Mouse (Mus musculus): ENCODE measurements at regions not wholly inside any gene's neighbourhood (a gene's known extent, or its start where the extent isn't known, plus 50 kb on each side); places are given as distances from the start of the nearest gene placed in this dataset.

- no peak for ATAC-seq
- WGBS: 79% methylated on average over 3 of the region's 3 CpGs
- peaks cover 14% of the 10 kb centered on the region for H3K4me1 ChIP-seq
- H3K27me3 ChIP-seq: peaks cover 17% of the 10 kb centered on the region
- no peak overlapping the region for H3K9ac ChIP-seq
- H3K4me3 ChIP-seq: no peak overlapping the region
- H3K27ac ChIP-seq: no peak overlapping the region
- no peaks in the 10 kb centered on the region for H3K9me3 ChIP-seq (replicated peaks)
- H3K4me2 ChIP-seq: no peak overlapping the region
- no peaks in the 10 kb centered on the region for H3K36me3 ChIP-seq (ENCODE audit: poor library complexity, severe bottlenecking)
Observed at GRCm38 (mm10) chr2:166324954-166325353, 169.5 kb upstream of the Sulf2 start.

DNA sequence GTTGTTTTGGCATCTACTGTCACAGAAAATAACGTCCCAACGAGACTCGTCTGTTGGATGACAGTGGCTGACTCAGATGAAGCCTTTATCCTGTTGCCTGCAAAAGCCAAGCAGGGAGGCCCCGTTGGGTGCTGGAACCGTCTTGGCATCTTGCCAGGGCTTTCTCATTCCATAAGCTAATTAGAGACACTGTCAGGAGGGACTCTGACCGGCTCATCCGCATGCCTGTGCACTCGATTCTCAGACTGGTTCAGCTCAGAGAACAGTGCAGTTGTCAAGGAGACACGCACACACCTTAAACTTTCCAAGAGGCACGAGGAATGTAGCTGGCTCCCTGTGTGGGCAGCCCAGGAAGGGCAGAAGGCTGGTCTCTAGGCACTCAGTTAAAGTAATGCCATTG is 169.0 kb upstream of the Sulf2 start:
- H3K4me2 ChIP-seq: no peak overlapping the region
- no peak overlapping the region for H3K4me3 ChIP-seq
- peaks cover 14% of the 10 kb centered on the region for H3K4me1 ChIP-seq
- ATAC-seq: no peak
- H3K27ac ChIP-seq: no peak overlapping the region
- no peaks in the 10 kb centered on the region for H3K36me3 ChIP-seq (ENCODE audit: poor library complexity, severe bottlenecking)
- H3K9ac ChIP-seq: no peak overlapping the region
- H3K9me3 ChIP-seq (replicated peaks): no peaks in the 10 kb centered on the region
- H3K27me3 ChIP-seq: peaks cover 17% of the 10 kb centered on the region
- 19% methylated on average over 10 of the region's 10 CpGs for WGBS

GRCm38 (mm10) chr2:166322668-166323043 is 167.2 kb upstream of the Sulf2 start:
- Histone ChIP-seq H3K9ac (no peak overlapping the region), H3K9me3 (replicated peaks) (no peaks in the 10 kb centered on the region), H3K4me2 (no peak overlapping the region), H3K4me3 (no peak overlapping the region), H3K36me3 (ENCODE audit: poor library complexity, severe bottlenecking) (no peaks in the 10 kb centered on the region), H3K4me1 (peaks cover 14% of the 10 kb centered on the region), H3K27me3 (peaks cover 25% of the 10 kb centered on the region), H3K27ac (no peak overlapping the region)
- WGBS: 81% methylated on average over 6 of the region's 6 CpGs
- ATAC-seq: no peak

DNA sequence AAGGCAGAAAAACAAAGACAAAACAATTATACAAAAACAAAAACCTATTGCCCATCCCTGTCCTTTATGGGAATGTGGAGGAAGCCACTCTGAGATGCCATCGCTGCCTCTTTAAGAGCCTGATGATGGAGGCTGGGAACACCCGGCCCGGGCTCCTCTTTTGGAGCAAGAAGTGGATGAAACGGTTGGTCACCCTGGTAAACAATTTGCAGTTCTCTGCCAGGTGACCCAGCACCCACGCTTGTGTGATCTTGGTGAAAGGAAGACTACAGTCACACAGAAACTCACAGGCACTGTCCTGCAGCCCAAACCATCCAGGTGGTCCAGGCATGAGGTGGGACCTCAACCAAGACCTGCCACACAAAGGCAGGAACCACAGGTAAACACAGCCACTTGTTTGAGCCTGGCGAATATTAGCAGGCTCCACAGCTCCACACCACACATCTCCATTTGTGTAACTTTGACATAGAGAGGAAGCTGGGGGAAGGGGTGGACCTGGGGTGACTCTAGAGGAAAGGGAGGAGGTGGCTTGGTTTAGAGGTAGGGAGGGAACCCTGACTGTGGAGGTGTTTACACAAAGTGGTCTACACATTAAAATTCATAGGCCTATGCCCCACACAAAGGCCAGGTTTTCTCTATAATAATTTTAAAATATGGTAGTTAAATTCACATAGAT is 166.7 kb upstream of the Sulf2 start:
- 82% methylated on average over 6 of the region's 6 CpGs for WGBS
- no peak overlapping the region for H3K4me3 ChIP-seq
- H3K4me2 ChIP-seq: no peak overlapping the region
- H3K9me3 ChIP-seq (replicated peaks): no peaks in the 10 kb centered on the region
- ATAC-seq: no peak
- H3K9ac ChIP-seq: no peak overlapping the region
- no peaks in the 10 kb centered on the region for H3K36me3 ChIP-seq (ENCODE audit: poor library complexity, severe bottlenecking)
- peaks cover 14% of the 10 kb centered on the region for H3K4me1 ChIP-seq
- peaks cover 24% of the 10 kb centered on the region; the same call in 1 of the 2 replicates for H3K27me3 ChIP-seq
- no peak overlapping the region for H3K27ac ChIP-seq

DNA sequence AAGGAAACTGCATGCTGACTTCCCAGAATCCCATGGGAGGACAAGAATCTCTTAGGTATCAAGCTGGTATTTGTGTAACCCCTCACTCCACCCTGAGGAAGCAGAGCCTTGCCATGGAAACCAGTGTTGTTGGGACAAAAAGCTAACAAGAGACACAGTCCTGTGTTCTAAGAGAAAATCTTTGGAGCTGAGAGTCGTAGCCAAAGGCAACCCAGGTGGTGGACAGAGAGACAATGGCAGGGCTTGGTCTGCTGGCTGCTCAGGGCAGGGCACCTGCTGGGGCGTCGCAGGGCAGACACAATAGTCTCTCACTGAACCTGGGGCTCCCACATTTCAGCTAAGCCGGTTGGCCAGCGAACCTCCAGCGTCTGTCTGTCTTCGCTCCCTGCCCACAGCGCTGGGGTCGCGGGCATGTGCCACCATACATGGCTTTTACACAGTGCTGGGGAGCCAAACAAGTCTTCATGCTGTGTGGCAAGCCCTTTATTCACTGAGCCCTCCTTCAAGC is 161.0 kb upstream of the Sulf2 start:
- peaks cover 25% of the 10 kb centered on the region; the same call in 1 of the 2 replicates for H3K27me3 ChIP-seq
- no peaks in the 10 kb centered on the region for H3K36me3 ChIP-seq (ENCODE audit: poor library complexity, severe bottlenecking)
- H3K9ac ChIP-seq: no peak overlapping the region
- 0 out of 2 replicates have a peak overlapping the region, but pooled peaks have one; percentile 1 for H3K4me2 ChIP-seq
- no peak for ATAC-seq
- 6% methylated on average over 10 of the region's 10 CpGs for WGBS
- peaks cover 10% of the 10 kb centered on the region for H3K4me1 ChIP-seq
- H3K4me3 ChIP-seq: no peak overlapping the region
- no peak overlapping the region for H3K27ac ChIP-seq
- no peaks in the 10 kb centered on the region for H3K9me3 ChIP-seq (replicated peaks)

DNA sequence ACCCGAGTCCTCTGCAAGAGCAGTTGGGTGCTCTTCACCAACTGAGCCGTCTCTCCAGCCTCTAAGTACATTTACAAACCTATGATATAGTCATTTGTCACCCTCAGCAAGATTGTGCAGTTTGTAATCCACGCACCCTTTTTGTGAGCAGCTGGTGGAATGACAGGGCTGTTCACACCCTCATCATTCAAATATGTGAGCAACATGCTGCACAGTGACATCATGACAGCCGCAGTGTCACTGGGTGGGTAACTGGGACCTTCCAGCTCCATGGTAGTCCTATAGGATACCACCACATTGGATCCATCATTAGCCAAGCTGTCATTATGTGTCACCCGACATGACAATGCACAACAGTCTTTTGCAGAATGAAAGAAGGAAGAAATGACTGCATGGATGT is 155.0 kb upstream of the Sulf2 start:
- peak; percentile 59; the same call in 1 of the 2 replicates for ATAC-seq
- WGBS: 80% methylated on average over 5 of the region's 5 CpGs

DNA sequence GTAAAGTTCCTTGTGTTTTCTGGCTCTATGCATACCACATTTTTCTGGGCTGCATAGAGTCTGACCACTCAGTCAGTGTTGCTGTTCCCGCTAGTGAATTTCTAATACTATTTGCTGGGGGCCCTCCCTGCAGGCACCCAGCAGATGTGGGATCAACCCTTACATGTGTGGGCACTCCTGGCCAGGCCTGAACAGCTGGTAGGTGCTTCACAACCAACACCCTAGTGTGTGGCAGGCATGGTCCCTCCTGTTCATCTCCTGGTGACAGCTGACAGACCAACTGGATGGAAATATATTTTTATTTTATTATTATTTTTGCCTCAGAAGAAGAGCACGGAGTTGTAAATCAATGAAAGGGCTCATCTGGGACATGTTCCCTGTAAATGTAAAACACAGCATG is 154.4 kb upstream of the Sulf2 start:
- H3K9me3 ChIP-seq (replicated peaks): no peaks in the 10 kb centered on the region
- no peak overlapping the region for H3K27ac ChIP-seq
- no peak for ATAC-seq
- no peak overlapping the region for H3K4me2 ChIP-seq
- H3K4me3 ChIP-seq: no peak overlapping the region
- H3K36me3 ChIP-seq (ENCODE audit: poor library complexity, severe bottlenecking): no peaks in the 10 kb centered on the region
- 90% methylated on average over 2 of the region's 2 CpGs for WGBS
- H3K27me3 ChIP-seq: peaks cover 15% of the 10 kb centered on the region; the same call in 1 of the 2 replicates
- no peak overlapping the region for H3K9ac ChIP-seq
- peaks cover 28% of the 10 kb centered on the region for H3K4me1 ChIP-seq

More for the DNA sequence above, 155.0 kb upstream of the Sulf2 start:
- H3K4me2 ChIP-seq: no peak overlapping the region
- no peaks in the 10 kb centered on the region for H3K9me3 ChIP-seq (replicated peaks)
- H3K27ac ChIP-seq: no peak overlapping the region
- peaks cover 23% of the 10 kb centered on the region for H3K4me1 ChIP-seq
- H3K9ac ChIP-seq: no peak overlapping the region
- H3K4me3 ChIP-seq: no peak overlapping the region
- H3K36me3 ChIP-seq (ENCODE audit: poor library complexity, severe bottlenecking): no peaks in the 10 kb centered on the region
- H3K27me3 ChIP-seq: peaks cover 15% of the 10 kb centered on the region; the same call in 1 of the 2 replicates

GRCm38 (mm10) chr2:166307551-166307950 is 152.1 kb upstream of the Sulf2 start:
- peaks cover 35% of the 10 kb centered on the region for H3K4me1 ChIP-seq
- no peak overlapping the region for H3K4me3 ChIP-seq
- WGBS: 43% methylated on average over 13 of the region's 13 CpGs
- ATAC-seq: no peak
- H3K4me2 ChIP-seq: peak overlapping the region; percentile 5; the same call in 1 of the 2 replicates
- H3K9ac ChIP-seq: no peak overlapping the region
- no peaks in the 10 kb centered on the region for H3K36me3 ChIP-seq (ENCODE audit: poor library complexity, severe bottlenecking)
- H3K27me3 ChIP-seq: peaks cover 10% of the 10 kb centered on the region; the same call in 1 of the 2 replicates
- H3K27ac ChIP-seq: no peak overlapping the region
- no peaks in the 10 kb centered on the region for H3K9me3 ChIP-seq (replicated peaks)

GRCm38 (mm10) chr2:166305044-166306002 is 149.9 kb upstream of the Sulf2 start:
- no peak for ATAC-seq
- no peak overlapping the region for H3K9ac ChIP-seq
- no peaks in the 10 kb centered on the region for H3K36me3 ChIP-seq (ENCODE audit: poor library complexity, severe bottlenecking)
- no peak overlapping the region for H3K4me2 ChIP-seq
- H3K9me3 ChIP-seq (replicated peaks): no peaks in the 10 kb centered on the region; the same call in 1 of the 2 replicates
- H3K4me1 ChIP-seq: peaks cover 35% of the 10 kb centered on the region
- peak overlapping the region; percentile 44; the same call in 1 of the 2 replicates for H3K27ac ChIP-seq
- 64% methylated on average over 30 of the region's 30 CpGs for WGBS
- H3K27me3 ChIP-seq: peaks cover 3% of the 10 kb centered on the region; the same call in 1 of the 2 replicates
- H3K4me3 ChIP-seq: no peak overlapping the region

GRCm38 (mm10) chr2:166303854-166304253 is 148.4 kb upstream of the Sulf2 start:
- H3K9ac ChIP-seq: no peak overlapping the region; the same call in 1 of the 2 replicates
- H3K4me3 ChIP-seq: no peak overlapping the region
- no peak overlapping the region for H3K27ac ChIP-seq
- no peaks in the 10 kb centered on the region for H3K36me3 ChIP-seq (ENCODE audit: poor library complexity, severe bottlenecking)
- peaks cover 3% of the 10 kb centered on the region; the same call in 1 of the 2 replicates for H3K27me3 ChIP-seq
- no peak overlapping the region for H3K4me2 ChIP-seq
- no peaks in the 10 kb centered on the region; the same call in 1 of the 2 replicates for H3K9me3 ChIP-seq (replicated peaks)
- WGBS: 39% methylated on average over 2 of the region's 2 CpGs
- H3K4me1 ChIP-seq: peaks cover 35% of the 10 kb centered on the region
- no peak for ATAC-seq

- ATAC-seq: no peak
- WGBS: 90% methylated on average over 9 of the region's 9 CpGs
- no peak overlapping the region for H3K4me2 ChIP-seq
- no peaks in the 10 kb centered on the region for H3K36me3 ChIP-seq (ENCODE audit: poor library complexity, severe bottlenecking)
- no peaks in the 10 kb centered on the region for H3K27me3 ChIP-seq
- H3K27ac ChIP-seq: no peak overlapping the region
- no peak overlapping the region for H3K4me3 ChIP-seq
- H3K4me1 ChIP-seq: peaks cover 23% of the 10 kb centered on the region
- no peaks in the 10 kb centered on the region; the same call in 1 of the 2 replicates for H3K9me3 ChIP-seq (replicated peaks)
- H3K9ac ChIP-seq: no peak overlapping the region
Observed at GRCm38 (mm10) chr2:166301161-166301560, 145.7 kb upstream of the Sulf2 start.

- H3K27ac ChIP-seq: no peak overlapping the region
- WGBS: 78% methylated on average over 10 of the region's 10 CpGs
- H3K36me3 ChIP-seq (ENCODE audit: poor library complexity, severe bottlenecking): no peaks in the 10 kb centered on the region
- no peaks in the 10 kb centered on the region for H3K9me3 ChIP-seq (replicated peaks)
- no peak overlapping the region for H3K4me3 ChIP-seq
- H3K9ac ChIP-seq: no peak overlapping the region
- peaks cover 16% of the 10 kb centered on the region for H3K4me1 ChIP-seq
- ATAC-seq: no peak
- H3K27me3 ChIP-seq: 0 out of 2 replicates have a peak, but pooled peaks cover 2% of the 10 kb centered on the region
- H3K4me2 ChIP-seq: no peak overlapping the region
Observed at GRCm38 (mm10) chr2:166294672-166295071, 139.2 kb upstream of the Sulf2 start.
